Mouse (Mus musculus) gastrocnemius, adult 8-10 months (tissue): Measurements from ENCODE around the gene Olfr99. TPM values are rescaled to one million over a fixed set of nuclear protein-coding genes. Genes with fewer than 3 reads are reported as not detected.
"Not testable (repeated sequence)": the region's sequence is repeated elsewhere in the genome, so short reads cannot be mapped to it uniquely, and the experiment has no call there.

ENCODE experiments used
- DNase-seq, 2 experiments: peaks; one replicate each; pipeline ENCODE4 v3.0.0; 2022; ENCODE audit warnings: low spot score in 2 of 2
- total RNA-seq, 4 experiments: library from RNA; stranded (reverse); gene quantifications; 2 replicates each; pipeline ENCODE4 v1.2.4; 2022

Gene Olfr99
- not detected for total RNA-seq

DNA sequence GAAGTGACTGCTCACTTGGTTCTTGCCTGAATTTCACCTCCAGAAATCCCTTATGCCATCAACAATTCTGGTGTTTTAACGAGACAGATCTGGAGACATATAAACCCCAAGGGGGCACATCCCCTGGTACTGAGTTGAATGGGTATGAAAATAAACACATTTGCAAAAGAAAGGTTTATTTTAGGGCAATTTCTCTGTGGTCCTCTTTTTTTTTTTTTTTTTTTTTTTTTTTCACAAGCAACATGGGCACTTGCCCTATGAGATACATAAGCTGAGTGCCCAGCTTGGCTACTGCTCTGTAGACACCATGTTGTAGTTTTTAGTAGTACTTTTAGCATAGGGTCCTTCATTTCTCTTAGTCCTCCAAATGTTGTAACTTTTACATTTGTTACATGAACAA lies at the start of gene Olfr99:
Olfr99 (minus strand) TSS at position 101 of the 400 bp plus-strand sequence.
- DNase-seq: no peak

DNA sequence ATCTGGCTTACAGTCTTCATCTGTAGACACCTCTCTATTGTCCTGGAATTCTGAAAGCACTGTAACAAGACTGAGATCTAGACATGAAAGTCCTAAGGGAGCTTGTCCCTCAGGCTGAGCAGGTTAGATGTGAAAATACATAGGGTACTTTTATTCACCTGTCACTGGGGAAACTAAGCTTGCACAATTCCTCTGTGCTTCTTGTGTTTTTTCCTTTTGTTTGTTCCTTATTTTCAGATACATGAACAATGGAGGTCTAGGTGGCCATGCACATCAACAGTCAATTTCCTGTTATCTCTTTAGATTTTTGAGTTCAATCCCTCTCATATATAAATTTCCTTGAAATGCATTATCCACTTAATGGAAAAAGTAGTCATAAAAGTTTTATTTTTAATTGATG lies 33.7 kb upstream of the Olfr99 start, which contains the start of gene Olfr102:
Olfr102 (minus strand) TSS at position 101 of the 400 bp plus-strand sequence.
- DNase-seq: no peak

DNA sequence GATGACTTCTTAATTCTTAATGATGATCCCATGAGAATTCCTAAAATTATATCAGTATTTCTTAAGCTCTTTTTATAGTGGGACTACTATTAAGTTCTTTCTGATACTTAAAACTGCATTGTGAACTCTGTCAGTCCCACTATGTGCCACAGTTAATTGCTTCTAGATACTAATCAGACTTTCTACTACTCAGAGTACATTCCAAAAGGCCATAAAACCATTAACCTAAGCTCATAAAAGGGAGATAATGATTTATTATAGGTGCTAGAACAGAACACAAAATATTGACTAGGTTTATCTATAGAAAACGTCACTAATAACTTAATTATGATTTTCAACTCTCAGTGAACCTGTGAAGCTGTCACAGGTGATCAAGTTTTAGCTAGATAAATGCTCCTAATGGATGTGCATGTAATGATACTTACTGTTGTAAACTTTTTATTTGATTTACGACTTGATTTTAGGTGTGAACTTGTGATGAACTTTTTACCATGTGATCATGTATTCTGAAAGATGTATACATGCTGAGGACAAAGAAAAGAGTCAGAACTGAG lies 27.0 kb upstream of the Olfr99 start:
- DNase-seq: no peak

DNA sequence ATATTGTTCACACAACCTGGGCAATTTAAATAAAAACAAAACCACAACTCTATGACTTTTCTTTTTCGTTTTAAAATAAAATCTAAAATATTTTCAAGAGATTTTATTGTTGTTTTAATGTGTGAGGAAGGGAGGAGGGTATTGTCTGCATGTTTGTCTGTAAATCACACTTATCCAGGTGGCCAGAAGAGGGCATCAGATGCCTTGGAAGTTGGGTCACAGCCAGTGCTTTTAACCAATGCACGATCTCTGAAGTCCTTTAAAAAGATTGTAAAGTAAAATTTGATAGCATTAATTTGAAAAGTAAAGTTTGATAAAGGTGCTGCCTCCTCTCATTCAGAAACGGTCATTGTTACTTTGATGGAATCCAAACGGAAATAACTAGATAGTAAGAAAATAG lies 25.2 kb upstream of the Olfr99 start:
- DNase-seq: no peak

DNA sequence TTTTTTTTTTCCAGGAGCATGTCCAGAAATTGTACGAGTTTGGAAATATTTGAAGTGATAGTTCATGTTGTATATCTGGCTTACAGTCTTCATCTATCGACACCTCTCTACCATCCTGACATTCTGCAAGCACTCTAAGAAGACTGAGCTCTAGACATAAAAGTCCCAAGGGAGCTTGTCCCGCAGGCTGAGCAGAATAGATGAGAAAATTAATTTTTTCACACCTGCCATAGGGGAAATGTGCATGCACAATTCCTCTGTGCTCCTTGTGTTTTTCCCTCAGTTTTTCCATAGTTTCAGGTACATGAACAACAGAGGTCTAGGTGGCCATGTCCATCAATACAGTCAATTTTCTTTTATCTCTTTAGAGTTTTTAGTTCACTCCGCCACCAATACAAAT lies 21.0 kb upstream of the Olfr99 start, which contains the start of gene Olfr101:
Olfr101 (minus strand) TSS at position 101 of the 400 bp plus-strand sequence.
- no peak for DNase-seq

DNA sequence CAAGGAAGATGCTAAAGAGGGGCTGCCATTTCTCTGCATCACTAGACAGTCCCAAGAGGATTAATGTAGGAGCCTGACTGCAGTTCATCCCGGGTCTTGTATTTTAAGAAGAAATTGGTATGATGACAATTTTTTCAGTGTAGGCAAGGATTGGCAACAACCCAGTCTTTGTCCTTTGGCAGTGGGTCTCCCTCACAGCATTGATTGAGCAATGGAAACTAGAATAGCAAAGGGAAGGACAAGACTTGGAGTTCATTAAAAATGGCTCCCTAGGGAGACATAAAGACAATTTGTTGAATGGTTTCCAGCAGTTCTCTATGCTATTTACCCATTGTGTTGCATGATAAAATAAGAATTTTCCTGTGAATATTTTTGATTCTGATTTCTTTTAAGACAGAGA lies 2.9 kb downstream of the Olfr99 start:
- peak in 1 of 2 experiments; percentile 14 for DNase-seq

DNA sequence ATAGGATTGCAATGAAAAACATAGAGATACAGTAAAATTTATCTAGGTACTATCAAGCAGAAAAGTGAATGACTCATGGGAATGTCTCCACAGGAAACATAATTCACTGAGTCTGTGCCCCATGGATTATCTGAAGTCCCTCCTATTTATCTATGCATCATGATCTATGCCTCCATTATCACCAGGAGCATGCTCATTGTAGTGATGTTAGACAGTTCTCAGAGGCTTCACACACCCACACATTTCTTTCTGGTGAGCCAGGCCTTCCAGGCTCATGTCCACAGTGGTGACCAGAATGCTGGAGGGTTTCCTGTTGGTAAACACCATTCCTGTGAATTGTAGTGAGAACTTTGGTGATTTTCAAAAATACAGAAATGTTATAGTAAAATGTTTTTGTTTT lies 6.7 kb downstream of the Olfr99 start:
- no peak for DNase-seq

DNA sequence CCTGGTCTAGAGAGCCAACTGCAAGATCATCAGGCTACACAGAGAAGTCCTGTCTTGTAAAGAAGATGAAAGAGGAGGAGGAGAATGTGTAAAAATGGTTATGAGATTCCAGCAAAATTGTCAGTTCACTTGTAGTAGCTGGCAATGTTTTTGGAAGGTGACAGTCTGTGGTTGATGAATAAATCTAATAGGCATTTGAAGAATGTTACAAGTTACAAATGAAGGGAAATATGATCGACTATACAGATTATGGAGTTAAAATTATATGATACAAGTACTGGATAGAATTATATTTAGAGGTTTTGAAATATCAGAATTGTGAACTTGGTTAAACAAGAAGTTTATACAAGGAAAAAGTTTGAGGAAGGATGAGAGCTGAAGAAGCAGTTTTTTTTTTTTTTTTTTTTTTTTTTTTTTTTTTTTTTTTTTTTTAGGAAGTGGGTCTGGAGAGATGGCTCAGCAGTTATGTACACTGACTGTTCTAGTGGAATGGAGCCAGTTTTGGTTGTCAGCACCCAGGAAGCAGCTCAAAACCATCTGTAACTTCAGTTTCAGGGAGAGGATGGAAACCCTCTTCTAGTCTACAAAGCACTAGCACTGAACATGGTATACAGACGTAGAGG lies 7.5 kb downstream of the Olfr99 start:
- DNase-seq: no peak

DNA sequence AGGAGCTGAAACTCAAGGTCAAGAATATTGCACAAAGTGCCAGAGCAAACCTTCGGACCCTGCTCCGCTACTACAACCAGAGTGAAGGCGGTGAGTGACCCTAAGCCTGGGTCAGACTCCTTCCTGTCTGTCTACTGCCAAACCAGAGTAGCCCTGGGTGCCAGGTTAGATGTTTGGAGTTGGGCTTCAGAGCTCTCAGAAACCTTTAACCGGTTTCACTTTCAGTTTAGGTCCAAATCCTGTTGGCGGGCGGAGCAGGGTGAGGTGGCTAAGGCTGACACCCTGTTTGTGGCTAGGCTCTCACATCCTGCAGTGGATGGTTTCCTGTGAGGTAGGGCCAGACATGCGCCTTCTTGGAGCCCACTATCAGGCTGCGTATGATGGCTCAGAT lies 12.6 kb downstream of the Olfr99 start:
- DNase-seq: peak; percentile 18 to 50

DNA sequence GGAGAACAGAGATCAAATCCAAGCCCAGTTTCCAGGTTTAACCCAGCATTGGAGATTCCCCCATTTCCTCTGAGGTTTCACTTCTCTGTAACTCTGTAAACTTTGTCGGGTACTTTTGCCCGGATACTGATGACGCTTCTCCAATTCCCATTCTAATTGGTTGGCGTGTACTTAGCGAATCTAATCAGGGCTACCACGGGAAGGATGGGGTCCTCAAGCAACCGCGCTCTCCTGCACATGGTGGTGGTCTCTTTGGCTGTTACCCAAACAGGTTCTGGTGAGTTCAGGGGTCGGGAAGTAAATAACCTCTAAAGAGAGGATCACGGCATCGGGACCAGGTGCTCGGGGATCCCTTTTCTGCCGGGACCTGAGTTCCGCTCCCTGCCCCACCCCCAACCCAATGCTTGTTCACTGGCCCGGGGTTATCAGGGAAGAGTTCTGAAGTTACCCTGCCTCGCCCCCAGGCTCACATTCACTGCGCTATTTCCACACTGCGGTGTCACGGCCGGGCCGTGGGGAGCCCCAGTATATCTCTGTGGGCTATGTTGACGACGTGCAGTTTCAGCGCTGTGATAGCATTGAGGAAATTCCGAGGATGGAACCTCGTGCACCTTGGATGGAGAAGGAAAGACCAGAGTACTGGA lies 13.1 kb downstream of the Olfr99 start, which contains the start of gene H2-M3:
H2-M3 (plus strand) TSS at position 163 of the 644 bp plus-strand sequence.
- DNase-seq: peak; percentile 79 to 88

DNA sequence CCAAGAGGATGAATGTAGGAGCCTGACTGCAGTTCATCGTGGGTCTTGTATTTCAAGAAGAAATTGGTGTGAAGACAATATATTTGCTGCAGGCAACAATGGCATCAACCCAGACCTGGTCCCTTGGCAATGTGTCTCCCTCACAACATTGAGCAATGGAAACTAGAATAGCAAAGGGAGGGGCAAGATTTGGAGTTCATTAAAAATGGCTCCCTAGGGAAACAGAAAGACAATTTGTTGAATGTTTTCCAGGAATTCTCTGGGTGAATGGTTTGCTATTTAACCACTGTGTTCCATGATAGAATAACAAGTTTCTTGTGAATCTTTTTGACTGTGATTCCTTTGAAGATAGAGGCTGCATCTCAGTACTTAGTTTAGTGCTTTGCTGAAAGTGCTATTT lies 19.6 kb downstream of the Olfr99 start, which contains the start of gene Olfr98:
Olfr98 (minus strand) TSS at position 124 of the 400 bp plus-strand sequence.
- DNase-seq: no peak

DNA sequence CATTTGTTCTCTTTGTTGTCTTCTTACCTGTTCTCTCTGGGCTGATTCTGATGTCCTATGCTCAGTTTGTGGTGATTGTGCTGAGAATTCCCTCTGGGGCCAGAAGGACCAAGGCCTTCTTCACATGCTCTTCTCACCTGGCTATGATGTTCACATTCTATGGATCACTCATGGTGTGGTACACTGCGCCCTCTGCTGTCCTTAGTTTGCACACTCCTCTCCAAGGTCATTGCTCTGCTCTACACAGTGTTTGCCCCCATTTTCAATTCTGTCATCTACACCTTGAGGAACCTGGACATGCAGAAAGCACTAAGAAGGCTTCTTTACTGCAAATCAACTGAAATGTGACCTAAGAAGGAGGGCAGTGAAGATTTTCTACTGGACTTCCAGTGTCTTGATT lies 32.7 kb downstream of the Olfr99 start:
- DNase-seq: no peak

DNA sequence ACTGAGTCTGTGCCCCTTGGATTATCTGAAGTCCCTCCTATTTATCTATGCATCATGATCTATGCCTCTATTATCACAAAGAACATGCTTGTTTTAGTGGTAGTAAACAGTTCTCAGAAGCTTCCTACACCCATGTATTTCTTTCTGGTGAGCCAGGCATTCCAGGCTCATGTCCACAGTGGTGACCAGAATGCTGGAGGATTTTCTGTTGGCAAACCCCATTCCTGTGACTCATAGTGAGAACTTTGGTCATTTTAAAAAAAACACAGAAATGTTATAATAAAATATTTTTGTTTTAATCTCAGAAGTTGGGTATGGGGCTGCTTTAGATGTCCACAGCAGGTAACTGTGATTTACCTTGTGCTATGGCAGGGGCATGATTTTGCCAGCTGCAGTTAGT lies 33.8 kb downstream of the Olfr99 start:
- no peak for DNase-seq

DNA sequence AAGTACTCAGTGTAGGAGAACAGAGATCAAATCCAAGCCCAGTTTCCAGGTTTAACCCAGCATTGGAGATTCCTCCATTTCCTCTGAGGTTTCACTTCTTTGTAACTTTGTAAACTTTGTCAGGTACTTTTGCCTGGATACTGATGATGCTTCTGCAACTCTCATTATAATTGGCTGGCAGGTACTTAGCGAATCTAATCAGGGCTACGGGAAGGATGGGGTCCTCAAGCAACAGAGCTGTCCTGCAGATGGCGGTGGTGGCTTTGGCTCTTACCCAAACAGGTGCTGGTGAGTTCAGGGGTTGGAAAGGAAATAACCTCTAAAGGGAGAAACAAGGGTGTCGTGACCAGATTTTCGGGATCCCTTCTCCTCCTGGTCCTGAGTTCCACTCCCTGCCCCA lies 36.5 kb downstream of the Olfr99 start:
- DNase-seq: no peak

DNA sequence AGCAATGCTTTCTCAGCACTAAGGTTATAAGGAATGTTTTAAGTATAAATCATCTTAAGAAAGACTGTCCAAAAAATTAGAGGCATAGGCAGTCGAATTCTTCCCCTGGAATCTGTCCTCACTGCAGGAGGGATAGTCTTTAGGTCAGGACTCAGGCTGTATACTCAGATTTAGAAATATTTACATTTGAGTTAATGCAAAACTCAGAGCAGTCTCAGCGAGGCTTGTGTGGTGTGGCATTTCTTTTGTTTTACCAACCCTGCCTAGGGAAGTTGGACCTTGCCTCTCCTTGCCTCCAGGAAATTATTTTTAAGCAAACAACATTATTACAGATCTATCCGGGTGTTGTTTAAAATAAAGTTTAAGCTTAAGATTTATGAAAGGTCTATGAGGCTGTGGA lies 41.1 kb downstream of the Olfr99 start:
- DNase-seq: no peak

DNA sequence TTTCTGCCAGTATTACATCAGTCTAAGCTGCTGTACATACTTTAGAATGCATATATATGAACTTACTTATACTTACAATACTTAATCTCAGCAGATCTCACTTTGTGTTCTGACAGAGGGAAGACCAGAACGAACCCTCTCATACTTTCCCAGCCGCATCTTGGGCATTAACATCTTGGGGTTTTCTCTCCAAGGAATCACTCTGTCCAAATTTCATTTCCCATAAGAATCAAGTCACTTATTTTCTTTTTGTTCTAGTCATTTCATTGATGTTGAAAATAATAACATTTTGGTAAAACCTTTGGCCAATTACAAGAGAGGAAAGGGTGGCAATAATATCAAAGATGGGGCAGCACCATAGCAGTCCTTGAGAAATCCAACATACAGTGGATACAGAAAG lies 46.0 kb downstream of the Olfr99 start, which contains the start of gene Olfr97:
Olfr97 (minus strand) TSS at position 101 of the 400 bp plus-strand sequence.
- DNase-seq: not testable (repeated sequence)

Other genes with a start within 250 kb of the Olfr99 start
- 1 to 10 TPM; 3.1 to 6.8 (median 6.4) TPM for gene Gabbr1, start 237.5 kb downstream of the Olfr99 start, total RNA-seq
- not detected for gene Olfr90, start 195.0 kb downstream of the Olfr99 start, total RNA-seq
- gene Olfr91, start 185.2 kb downstream of the Olfr99 start, total RNA-seq: not detected
- not detected for gene Olfr92, start 163.4 kb downstream of the Olfr99 start, total RNA-seq
- gene Olfr93, start 122.0 kb downstream of the Olfr99 start, total RNA-seq: not detected
- not detected for gene Ubd, start 89.6 kb downstream of the Olfr99 start, total RNA-seq
- not detected for gene Olfr94, start 82.5 kb downstream of the Olfr99 start, total RNA-seq
- not detected for gene Olfr95, start 70.3 kb downstream of the Olfr99 start, total RNA-seq
- not detected for gene Olfr96, start 63.3 kb downstream of the Olfr99 start, total RNA-seq
- not detected for gene Olfr97, start 46.1 kb downstream of the Olfr99 start, total RNA-seq
- not detected for gene Olfr98, start 19.7 kb downstream of the Olfr99 start, total RNA-seq
- 1 to 10 TPM in 2 of 4 experiments, under 1 TPM in 2; 0.36 to 1.6 (median 0.90) TPM for gene H2-M3, start 13.2 kb downstream of the Olfr99 start, total RNA-seq
- gene Olfr101, start 20.9 kb upstream of the Olfr99 start, total RNA-seq: not detected
- gene Olfr102, start 33.6 kb upstream of the Olfr99 start, total RNA-seq: not detected
- not detected for gene Olfr103, start 56.2 kb upstream of the Olfr99 start, total RNA-seq
- gene Olfr104-ps, start 76.1 kb upstream of the Olfr99 start, total RNA-seq: not detected
- gene Olfr105-ps, start 95.6 kb upstream of the Olfr99 start, total RNA-seq: not detected
- not detected for gene Olfr106-ps, start 106.9 kb upstream of the Olfr99 start, total RNA-seq
- gene Olfr107, start 115.8 kb upstream of the Olfr99 start, total RNA-seq: not detected
- gene Olfr108, start 162.0 kb upstream of the Olfr99 start, total RNA-seq: not detected
- gene Olfr109, start 175.5 kb upstream of the Olfr99 start, total RNA-seq: not detected
- gene H2-M2, start 200.1 kb upstream of the Olfr99 start, total RNA-seq: not detected
- not detected for gene Olfr110, start 209.0 kb upstream of the Olfr99 start, total RNA-seq
- not detected for gene Olfr111, start 224.6 kb upstream of the Olfr99 start, total RNA-seq